Mouse (Mus musculus) T-helper 1 cell (primary cell): ENCODE measurements at regions not wholly inside any gene's neighbourhood (a gene's known extent, or its start where the extent isn't known, plus 50 kb on each side); places are given as distances from the start of the nearest gene placed in this dataset.

Experiments used
- in situ Hi-C: fragments of 300-600 bp; cut with MboI, MseI; formaldehyde crosslinking; loops from one replicate; pipeline ENCODE4 v1.15.1; 2025; ENCODE audit warnings: high pct_unique_total_duplicates

GRCm38 (mm10) chr3:6532366-6532765 is 87.9 kb downstream of the 1700008P02Rik start:
- in situ Hi-C loops: no loop called here

GRCm38 (mm10) chr3:6525987-6526386 is 94.3 kb downstream of the 1700008P02Rik start:
- in situ Hi-C loops: loop anchor here (10.0 kb wide), 1 partner anchor 269 kb away; no protein-coding TSS in a partner anchor

GRCm38 (mm10) chr3:6525173-6525572 is 95.1 kb downstream of the 1700008P02Rik start:
- in situ Hi-C loops: loop anchor here (10.0 kb wide), 1 partner anchor 270 kb away; no protein-coding TSS in a partner anchor

DNA sequence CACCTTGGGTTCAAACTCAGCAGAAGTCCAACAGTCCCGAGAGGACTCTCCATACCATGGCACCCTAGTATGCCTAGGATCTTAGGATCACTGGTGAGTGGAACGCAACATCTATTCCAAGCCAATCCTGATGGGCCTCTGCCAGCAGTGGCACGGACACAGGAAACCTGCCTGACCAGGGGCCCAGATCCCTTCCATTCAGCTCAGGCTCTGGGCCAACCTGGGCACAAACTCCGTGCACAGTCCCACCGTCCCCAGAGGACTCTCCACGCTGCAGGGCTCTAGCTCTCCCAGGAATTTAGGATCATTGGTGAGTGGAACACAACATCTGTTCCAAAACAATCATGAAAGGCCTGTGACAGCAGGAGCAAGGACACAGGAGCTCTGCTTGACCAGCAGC is 108.9 kb downstream of the 1700008P02Rik start:
- in situ Hi-C loops: no loop called here

GRCm38 (mm10) chr3:6504136-6504535 is 116.1 kb downstream of the 1700008P02Rik start:
- in situ Hi-C loops: no loop called here

DNA sequence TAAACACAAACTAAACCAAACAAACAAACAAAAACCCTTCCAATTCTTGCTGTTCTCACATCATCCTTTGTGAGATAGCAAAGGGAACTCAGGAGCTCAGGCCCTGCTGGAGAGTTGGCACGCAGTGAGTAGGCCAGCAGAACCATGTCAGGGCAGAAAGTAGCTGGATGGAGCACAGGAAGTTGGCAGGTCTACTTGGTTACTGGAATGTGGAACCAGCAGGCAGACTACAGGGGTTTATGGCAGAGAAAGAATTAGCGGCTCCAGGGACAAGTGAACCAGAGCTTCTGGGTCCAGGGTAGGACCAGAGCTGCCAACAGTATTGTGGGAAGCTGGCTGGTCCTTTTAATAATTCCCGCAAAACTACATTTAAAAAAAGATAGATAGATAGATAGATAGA is 136.2 kb downstream of the 1700008P02Rik start:
- in situ Hi-C loops: no loop called here

GRCm38 (mm10) chr3:6481610-6482009 is 138.6 kb downstream of the 1700008P02Rik start:
- in situ Hi-C loops: no loop called here
